ENCODE assay signal across 14 mouse cellular contexts in genomic region chr17:27119540-27119895, GRCm38 (mm10). TPM values are rescaled to one million over a fixed set of nuclear protein-coding genes. Genes with fewer than 3 reads are reported as not detected.
"Had no signal": no experiment of that assay in that cellular context is flagged by ENCODE, and none has a peak within 500 bp of the region (broad histone marks: within the 10 kb centered on the region; RNA-seq: fewer than 3 reads in every experiment).

No protein-coding gene starts in this region.

- ATAC-seq: hindbrain, embryonic 16.5 days; inflammation-experienced regulatory T-cells, adult 6 months; intestine, embryonic 15.5 days; intestine, postnatal 0 days had no signal

- DNase-seq: gastrocnemius, adult 2 months; gastrocnemius, postnatal 25 days; heart, adult 18-20 months; kidney, adult 18-20 months; kidney, adult 8-10 months; kidney, postnatal 25 days; liver; liver, embryonic 13.5 days had no signal

RNA-seq across cellular contexts. Expression of gene Ip6k3, which starts 48.1 kb away (rescaled TPM):
- total RNA-seq: granulocyte monocyte progenitor cell, adult 5-6 weeks; layer of hippocampus, postnatal 10 days had no signal
